Mouse (Mus musculus): Measurements from ENCODE around the gene Ggct. TPM values are rescaled to one million over a fixed set of nuclear protein-coding genes. Genes with fewer than 3 reads are reported as not detected.

The Ggct gene
- polyA plus RNA-seq, 1 experiment from 2014 or later = 9.9 TPM

GRCm38 (mm10) chr6:55003559-55003958, 10.8 kb upstream of the Ggct start:
- 69% methylated on average over 4 of the region's 4 CpGs for WGBS
- DNase-seq (ENCODE audit: low spot score) = no peak
- no peak for ATAC-seq (replicated peaks; ENCODE audit: low FRiP score, low TSS enrichment, low read depth)

GRCm38 (mm10) chr6:55002438-55002837, 9.7 kb upstream of the Ggct start:
- Histone ChIP-seq H3K27ac (ENCODE audit: low read depth) (no peak overlapping the region), H3K4me1 (replicated peaks; ENCODE audit: control insufficient read depth, insufficient read depth, low read length) (no peaks in the 10 kb centered on the region), H3K9me3 (ENCODE audit: control insufficient read depth, low read length) (no peaks in the 10 kb centered on the region), H3K36me3 (ENCODE audit: control insufficient read depth, insufficient read depth, low read length) (no peaks in the 10 kb centered on the region), H3K4me2 (ENCODE audit: low read length) (no peak overlapping the region), H3K9ac (ENCODE audit: low read length) (no peak overlapping the region), H3K4me3 (ENCODE audit: low read depth, low read length) (no peak overlapping the region), H3K27me3 (replicated peaks; ENCODE audit: control insufficient read depth, insufficient read depth, low read length) (no peaks in the 10 kb centered on the region)
- no peak for DNase-seq (ENCODE audit: low spot score)
- no peak for ATAC-seq (replicated peaks; ENCODE audit: low FRiP score, low TSS enrichment, low read depth)
- 54% methylated on average over 4 of the region's 4 CpGs for WGBS

More at GRCm38 (mm10) chr6:55003559-55003958, 10.8 kb upstream of the Ggct start:
- H3K4me1 ChIP-seq (replicated peaks; ENCODE audit: control insufficient read depth, insufficient read depth, low read length) = no peaks in the 10 kb centered on the region
- no peak overlapping the region for H3K27ac ChIP-seq (ENCODE audit: low read depth)
- no peak overlapping the region for H3K4me2 ChIP-seq (ENCODE audit: low read length)
- H3K4me3 ChIP-seq (ENCODE audit: low read depth, low read length) = no peak overlapping the region
- no peaks in the 10 kb centered on the region for H3K36me3 ChIP-seq (ENCODE audit: control insufficient read depth, insufficient read depth, low read length)
- no peaks in the 10 kb centered on the region for H3K27me3 ChIP-seq (replicated peaks; ENCODE audit: control insufficient read depth, insufficient read depth, low read length)
- H3K9ac ChIP-seq (ENCODE audit: low read length) = no peak overlapping the region
- H3K9me3 ChIP-seq (ENCODE audit: control insufficient read depth, low read length) = no peaks in the 10 kb centered on the region

GRCm38 (mm10) chr6:55001320-55001719, 8.6 kb upstream of the Ggct start:
- H3K4me3 ChIP-seq (ENCODE audit: low read depth, low read length) = no peak overlapping the region
- no peaks in the 10 kb centered on the region for H3K9me3 ChIP-seq (ENCODE audit: control insufficient read depth, low read length)
- 82% methylated on average over 4 of the region's 4 CpGs for WGBS
- H3K36me3 ChIP-seq (ENCODE audit: control insufficient read depth, insufficient read depth, low read length) = no peaks in the 10 kb centered on the region
- DNase-seq (ENCODE audit: low spot score) (no peak), ATAC-seq (replicated peaks; ENCODE audit: low FRiP score, low TSS enrichment, low read depth) (no peak)
- no peak overlapping the region for H3K9ac ChIP-seq (ENCODE audit: low read length)
- no peaks in the 10 kb centered on the region for H3K27me3 ChIP-seq (replicated peaks; ENCODE audit: control insufficient read depth, insufficient read depth, low read length)
- H3K4me1 ChIP-seq (replicated peaks; ENCODE audit: control insufficient read depth, insufficient read depth, low read length) = no peaks in the 10 kb centered on the region
- no peak overlapping the region for H3K27ac ChIP-seq (ENCODE audit: low read depth)
- no peak overlapping the region for H3K4me2 ChIP-seq (ENCODE audit: low read length)

GRCm38 (mm10) chr6:54997726-54998125, 5.0 kb upstream of the Ggct start:
- H3K27me3 ChIP-seq (replicated peaks; ENCODE audit: control insufficient read depth, insufficient read depth, low read length) = no peaks in the 10 kb centered on the region
- no peaks in the 10 kb centered on the region for H3K36me3 ChIP-seq (ENCODE audit: control insufficient read depth, insufficient read depth, low read length)
- DNase-seq (ENCODE audit: low spot score) (no peak), ATAC-seq (replicated peaks; ENCODE audit: low FRiP score, low TSS enrichment, low read depth) (no peak)
- H3K9me3 ChIP-seq (ENCODE audit: control insufficient read depth, low read length) = no peaks in the 10 kb centered on the region
- no peaks in the 10 kb centered on the region for H3K4me1 ChIP-seq (replicated peaks; ENCODE audit: control insufficient read depth, insufficient read depth, low read length)
- no peak overlapping the region for H3K27ac ChIP-seq (ENCODE audit: low read depth)
- no peak overlapping the region for H3K4me2 ChIP-seq (ENCODE audit: low read length)
- no peak overlapping the region for H3K9ac ChIP-seq (ENCODE audit: low read length)
- no peak overlapping the region for H3K4me3 ChIP-seq (ENCODE audit: low read depth, low read length)
- 89% methylated on average over 6 of the region's 6 CpGs for WGBS

- ATAC-seq (replicated peaks; ENCODE audit: low FRiP score, low TSS enrichment, low read depth) (no peak), DNase-seq (ENCODE audit: low spot score) (no peak)
- no peak overlapping the region for H3K4me3 ChIP-seq (ENCODE audit: low read depth, low read length)
- WGBS = 94% methylated on average over 3 of the region's 3 CpGs
- H3K27ac ChIP-seq (ENCODE audit: low read depth) = no peak overlapping the region
- H3K27me3 ChIP-seq (replicated peaks; ENCODE audit: control insufficient read depth, insufficient read depth, low read length) = no peaks in the 10 kb centered on the region
- no peak overlapping the region for H3K4me2 ChIP-seq (ENCODE audit: low read length)
- no peaks in the 10 kb centered on the region; the same call in 1 of the 2 replicates for H3K4me1 ChIP-seq (replicated peaks; ENCODE audit: control insufficient read depth, insufficient read depth, low read length)
- no peaks in the 10 kb centered on the region for H3K36me3 ChIP-seq (ENCODE audit: control insufficient read depth, insufficient read depth, low read length)
- H3K9me3 ChIP-seq (ENCODE audit: control insufficient read depth, low read length) = no peaks in the 10 kb centered on the region
- H3K9ac ChIP-seq (ENCODE audit: low read length) = no peak overlapping the region
Observed at GRCm38 (mm10) chr6:54996361-54996760, 3.6 kb upstream of the Ggct start.

- H3K27ac ChIP-seq (ENCODE audit: low read depth) = no peak overlapping the region
- ATAC-seq (replicated peaks; ENCODE audit: low FRiP score, low TSS enrichment, low read depth) (no peak), DNase-seq (ENCODE audit: low spot score) (no peak)
- no peaks in the 10 kb centered on the region for H3K9me3 ChIP-seq (ENCODE audit: control insufficient read depth, low read length)
- H3K9ac ChIP-seq (ENCODE audit: low read length) = peak overlapping the region; percentile 40
- no peaks in the 10 kb centered on the region; the same call in 1 of the 2 replicates for H3K4me1 ChIP-seq (replicated peaks; ENCODE audit: control insufficient read depth, insufficient read depth, low read length)
- peak overlapping the region; percentile 86 for H3K4me2 ChIP-seq (ENCODE audit: low read length)
- H3K36me3 ChIP-seq (ENCODE audit: control insufficient read depth, insufficient read depth, low read length) = no peaks in the 10 kb centered on the region
- WGBS = 4% methylated on average over 7 of the region's 7 CpGs
- H3K4me3 ChIP-seq (ENCODE audit: low read depth, low read length) = peak overlapping the region; percentile 43
- no peaks in the 10 kb centered on the region for H3K27me3 ChIP-seq (replicated peaks; ENCODE audit: control insufficient read depth, insufficient read depth, low read length)
Observed at GRCm38 (mm10) chr6:54992141-54992540, 609 bp downstream of the Ggct start.

- ATAC-seq (replicated peaks; ENCODE audit: low FRiP score, low TSS enrichment, low read depth) (no peak), DNase-seq (ENCODE audit: low spot score) (no peak)
- Histone ChIP-seq H3K9ac (ENCODE audit: low read length) (no peak overlapping the region), H3K27me3 (replicated peaks; ENCODE audit: control insufficient read depth, insufficient read depth, low read length) (no peaks in the 10 kb centered on the region), H3K4me2 (ENCODE audit: low read length) (0 out of 2 replicates have a peak overlapping the region, but pooled peaks have one; percentile 86), H3K9me3 (ENCODE audit: control insufficient read depth, low read length) (no peaks in the 10 kb centered on the region), H3K4me3 (ENCODE audit: low read depth, low read length) (no peak overlapping the region), H3K27ac (ENCODE audit: low read depth) (no peak overlapping the region), H3K36me3 (ENCODE audit: control insufficient read depth, insufficient read depth, low read length) (no peaks in the 10 kb centered on the region), H3K4me1 (replicated peaks; ENCODE audit: control insufficient read depth, insufficient read depth, low read length) (no peaks in the 10 kb centered on the region; the same call in 1 of the 2 replicates)
- 68% methylated on average over 2 of the region's 2 CpGs for WGBS
Observed at GRCm38 (mm10) chr6:54991189-54991588, 1.6 kb downstream of the Ggct start.

GRCm38 (mm10) chr6:54988141-54988540, 4.6 kb downstream of the Ggct start:
- Histone ChIP-seq H3K27me3 (replicated peaks; ENCODE audit: control insufficient read depth, insufficient read depth, low read length) (no peaks in the 10 kb centered on the region), H3K9ac (ENCODE audit: low read length) (no peak overlapping the region), H3K4me3 (ENCODE audit: low read depth, low read length) (no peak overlapping the region), H3K27ac (ENCODE audit: low read depth) (no peak overlapping the region), H3K36me3 (ENCODE audit: control insufficient read depth, insufficient read depth, low read length) (no peaks in the 10 kb centered on the region; the same call in 1 of the 2 replicates), H3K9me3 (ENCODE audit: control insufficient read depth, low read length) (no peaks in the 10 kb centered on the region), H3K4me1 (replicated peaks; ENCODE audit: control insufficient read depth, insufficient read depth, low read length) (no peaks in the 10 kb centered on the region; the same call in 1 of the 2 replicates), H3K4me2 (ENCODE audit: low read length) (no peak overlapping the region)
- WGBS = 93% methylated on average over 6 of the region's 6 CpGs
- DNase-seq (ENCODE audit: low spot score) = no peak
- no peak for ATAC-seq (replicated peaks; ENCODE audit: low FRiP score, low TSS enrichment, low read depth)

GRCm38 (mm10) chr6:54984096-54984495, 8.7 kb downstream of the Ggct start:
- no peak overlapping the region for H3K27ac ChIP-seq (ENCODE audit: low read depth)
- H3K27me3 ChIP-seq (replicated peaks; ENCODE audit: control insufficient read depth, insufficient read depth, low read length) = no peaks in the 10 kb centered on the region
- DNase-seq (ENCODE audit: low spot score) = no peak
- H3K4me1 ChIP-seq (replicated peaks; ENCODE audit: control insufficient read depth, insufficient read depth, low read length) = no peaks in the 10 kb centered on the region
- H3K4me3 ChIP-seq (ENCODE audit: low read depth, low read length) = no peak overlapping the region
- no peaks in the 10 kb centered on the region for H3K9me3 ChIP-seq (ENCODE audit: control insufficient read depth, low read length)
- no peak overlapping the region for H3K9ac ChIP-seq (ENCODE audit: low read length)
- ATAC-seq (replicated peaks; ENCODE audit: low FRiP score, low TSS enrichment, low read depth) = no peak
- 90% methylated on average over 8 of the region's 8 CpGs for WGBS
- no peak overlapping the region for H3K4me2 ChIP-seq (ENCODE audit: low read length)
- H3K36me3 ChIP-seq (ENCODE audit: control insufficient read depth, insufficient read depth, low read length) = no peaks in the 10 kb centered on the region; the same call in 1 of the 2 replicates
